Mouse (Mus musculus) midbrain, embryonic 14.5 days (tissue): ENCODE data around the gene Parp14. TPM values are rescaled to one million over a fixed set of nuclear protein-coding genes. Genes with fewer than 3 reads are reported as not detected.

Source experiments
- ATAC-seq: fragments of 200-750 bp; cut with Nextera tagmentation; 2 replicates; pipeline ENCODE4 v1.8.0; 2017; ENCODE audit warnings: moderate number of reproducible peaks, moderate library complexity; ENCODE audit not compliant: low FRiP score, low TSS enrichment
- DNase-seq: peaks from one replicate; pipeline ENCODE4 v3.0.0-alpha.2; 2015
- H3K27ac ChIP-seq: fragments of 300-500 bp; sonication (generic); replicated peaks from 2 replicates; pipeline ENCODE4 v1.5.1; 2014; ENCODE audit warnings: mild to moderate bottlenecking, low read depth, low read length, moderate library complexity
- H3K27me3 ChIP-seq: fragments of 300-500 bp; sonication (generic); 2 replicates; pipeline ENCODE4 v1.6.1; 2014; ENCODE audit warnings: low read length, control low read depth, mixed read lengths; ENCODE audit not compliant: control insufficient read depth, insufficient read depth
- H3K36me3 ChIP-seq: fragments of 300-500 bp; sonication (generic); 2 replicates; pipeline ENCODE4 v1.6.1; 2014; ENCODE audit warnings: low read length, control low read depth; ENCODE audit not compliant: control insufficient read depth, insufficient read depth
- H3K4me1 ChIP-seq: fragments of 300-500 bp; sonication (generic); 2 replicates; pipeline ENCODE4 v1.6.1; 2014; ENCODE audit warnings: mild to moderate bottlenecking, antibody characterized with exemption, low read length, control low read depth; ENCODE audit not compliant: control insufficient read depth, insufficient read depth
- H3K4me2 ChIP-seq: fragments of 300-500 bp; sonication (generic); 2 replicates; pipeline ENCODE4 v1.6.1; 2014; ENCODE audit warnings: mild to moderate bottlenecking, low read length, moderate library complexity
- H3K4me3 ChIP-seq: fragments of 300-500 bp; sonication (generic); replicated peaks from 2 replicates; pipeline ENCODE4 v1.5.1; 2014; ENCODE audit warnings: low read depth, low read length
- H3K9ac ChIP-seq: fragments of 300-500 bp; sonication (generic); replicated peaks from 2 replicates; pipeline ENCODE4 v1.6.1; 2014; ENCODE audit warnings: mild to moderate bottlenecking, low read length, moderate library complexity
- H3K9me3 ChIP-seq: fragments of 300-500 bp; sonication (generic); 2 replicates; pipeline ENCODE4 v1.6.1; 2016; ENCODE audit warnings: low read length, control low read depth, mixed read lengths; ENCODE audit not compliant: control insufficient read depth
- WGBS: fragments of 180-500 bp; shearing (Covaris S2); extraction: QIAGEN DNeasy Blood & Tissue Kit; methylation state at CpG from one replicate; pipeline ENCODE4 v1.1.7; 2014; 5-methylcytosine and 5-hydroxymethylcytosine counted together
- polyA plus RNA-seq: library from polyadenylated mRNA; unstranded; fragments of >200 nt; fragmentation: Nextera tagmentation; extraction: Ambion mirVana; gene quantifications from 2 replicates; pipeline ENCODE4 v1.2.1, GENCODE M21; 2014

Parp14 gene
- 0.09 and 0.62 TPM in 2 replicates for polyA plus RNA-seq

GRCm38 (mm10) chr16:35871048-35871851, at the start of gene Parp14:
Gene Parp14, minus strand, starts transcription at chr16:35871544.
- Histone ChIP-seq H3K4me3 (peak within 1 kb of the TSS; percentile 46), H3K9ac (peak within 1 kb of the TSS; percentile 42; the same call in 1 of the 2 replicates), H3K27me3 (peaks cover 23% of the 10 kb centered on the region), H3K36me3 (no peaks in the 10 kb centered on the region), H3K9me3 (no peaks in the 10 kb centered on the region), H3K27ac (no peak within 1 kb of the TSS), H3K4me1 (0 out of 2 replicates have a peak, but pooled peaks cover 6% of the 10 kb centered on the region), H3K4me2 (peak within 1 kb of the TSS; percentile 88)
- DNase-seq (peak; percentile 32), ATAC-seq (no peak)
- 2% methylated on average over 38 of the region's 38 CpGs for WGBS

- Histone ChIP-seq H3K27ac (no peak overlapping the region), H3K4me2 (no peak overlapping the region), H3K4me3 (no peak overlapping the region), H3K4me1 (no peaks in the 10 kb centered on the region), H3K36me3 (no peaks in the 10 kb centered on the region), H3K9me3 (no peaks in the 10 kb centered on the region), H3K27me3 (no peaks in the 10 kb centered on the region), H3K9ac (no peak overlapping the region)
- 88% methylated on average over 6 of the region's 6 CpGs for WGBS
- ATAC-seq (no peak), DNase-seq (no peak)
Measured at GRCm38 (mm10) chr16:35918721-35919543, 47.6 kb upstream of the Parp14 start.

- 75% methylated on average over 5 of the region's 5 CpGs for WGBS
- H3K4me1 ChIP-seq: no peaks in the 10 kb centered on the region
- DNase-seq (no peak), ATAC-seq (no peak)
- no peak overlapping the region for H3K9ac ChIP-seq
- H3K9me3 ChIP-seq: no peaks in the 10 kb centered on the region
- H3K4me3 ChIP-seq: no peak overlapping the region
- H3K36me3 ChIP-seq: no peaks in the 10 kb centered on the region
- H3K27me3 ChIP-seq: no peaks in the 10 kb centered on the region
- H3K27ac ChIP-seq: no peak overlapping the region
- H3K4me2 ChIP-seq: no peak overlapping the region
Measured at GRCm38 (mm10) chr16:35914301-35914700, 43.0 kb upstream of the Parp14 start.

GRCm38 (mm10) chr16:35913526-35913925, 42.2 kb upstream of the Parp14 start:
- 72% methylated on average over 1 of the region's 1 CpGs for WGBS
- DNase-seq: no peak

GRCm38 (mm10) chr16:35911449-35911848, 40.1 kb upstream of the Parp14 start:
- no peak overlapping the region for H3K4me2 ChIP-seq
- no peaks in the 10 kb centered on the region for H3K36me3 ChIP-seq
- 71% methylated on average over 3 of the region's 3 CpGs for WGBS

More at GRCm38 (mm10) chr16:35913526-35913925, 42.2 kb upstream of the Parp14 start:
- Histone ChIP-seq H3K27me3 (no peaks in the 10 kb centered on the region), H3K4me3 (no peak overlapping the region), H3K4me2 (no peak overlapping the region), H3K4me1 (no peaks in the 10 kb centered on the region), H3K27ac (no peak overlapping the region), H3K9me3 (no peaks in the 10 kb centered on the region), H3K9ac (no peak overlapping the region), H3K36me3 (no peaks in the 10 kb centered on the region)
- ATAC-seq: no peak

GRCm38 (mm10) chr16:35907432-35908201, 36.3 kb upstream of the Parp14 start:
- Histone ChIP-seq H3K36me3 (no peaks in the 10 kb centered on the region), H3K27me3 (no peaks in the 10 kb centered on the region), H3K4me1 (no peaks in the 10 kb centered on the region), H3K9me3 (no peaks in the 10 kb centered on the region), H3K4me2 (no peak overlapping the region), H3K9ac (no peak overlapping the region), H3K4me3 (no peak overlapping the region), H3K27ac (no peak overlapping the region)
- 67% methylated on average over 4 of the region's 4 CpGs for WGBS
- DNase-seq: no peak
- no peak for ATAC-seq

More at GRCm38 (mm10) chr16:35911449-35911848, 40.1 kb upstream of the Parp14 start:
- H3K4me1 ChIP-seq: no peaks in the 10 kb centered on the region
- no peaks in the 10 kb centered on the region for H3K9me3 ChIP-seq
- no peak overlapping the region for H3K4me3 ChIP-seq
- DNase-seq: no peak
- H3K27me3 ChIP-seq: no peaks in the 10 kb centered on the region
- no peak overlapping the region for H3K27ac ChIP-seq
- H3K9ac ChIP-seq: no peak overlapping the region
- ATAC-seq: no peak

- DNase-seq: no peak
- Histone ChIP-seq H3K9ac (no peak overlapping the region), H3K27me3 (no peaks in the 10 kb centered on the region), H3K4me2 (no peak overlapping the region), H3K9me3 (no peaks in the 10 kb centered on the region), H3K4me3 (no peak overlapping the region), H3K36me3 (no peaks in the 10 kb centered on the region), H3K4me1 (no peaks in the 10 kb centered on the region), H3K27ac (no peak overlapping the region)
- WGBS: 87% methylated on average over 7 of the region's 7 CpGs
- ATAC-seq: no peak
Measured at GRCm38 (mm10) chr16:35906887-35907286, 35.5 kb upstream of the Parp14 start.

- H3K4me2 ChIP-seq: no peak overlapping the region
- DNase-seq (no peak), ATAC-seq (no peak)
- WGBS: 86% methylated on average over 6 of the region's 6 CpGs
- no peaks in the 10 kb centered on the region for H3K27me3 ChIP-seq
- H3K9ac ChIP-seq: no peak overlapping the region
- no peak overlapping the region for H3K27ac ChIP-seq
- H3K4me1 ChIP-seq: no peaks in the 10 kb centered on the region
- no peak overlapping the region for H3K4me3 ChIP-seq
- H3K9me3 ChIP-seq: no peaks in the 10 kb centered on the region
- no peaks in the 10 kb centered on the region for H3K36me3 ChIP-seq
Measured at GRCm38 (mm10) chr16:35905819-35906485, 34.6 kb upstream of the Parp14 start.
